Mouse (Mus musculus): Measurements from ENCODE around the gene Inf2.

GRCm38 (mm10) chr12:112575274-112575986 is 13.2 kb upstream of the Inf2 start:
- TF ChIP-seq EP300 (IDR thresholded peaks at IDR 0.05; ENCODE audit: low read depth) = no peak
- no peak for TF ChIP-seq CTCF (IDR thresholded peaks at IDR 0.05; ENCODE audit: low read depth)
